Mouse (Mus musculus): ENCODE measurements around the gene Pea15a.

Pea15a gene

GRCm38 (mm10) chr1:172180881-172181280, 25.7 kb downstream of the Pea15a start:
- DNase-seq (ENCODE audit: low read depth in 1 of 2, low spot score in 2 of 2): no peak

- no peak for DNase-seq (ENCODE audit: low read depth in 1 of 2, low spot score in 2 of 2)
Observed at GRCm38 (mm10) chr1:172179102-172179501, 27.5 kb downstream of the Pea15a start.

- no peak for DNase-seq (ENCODE audit: low read depth in 1 of 2, low spot score in 2 of 2)
Observed at GRCm38 (mm10) chr1:172177791-172178190, 28.8 kb downstream of the Pea15a start.

GRCm38 (mm10) chr1:172173181-172173580, 33.4 kb downstream of the Pea15a start:
- no peak for DNase-seq (ENCODE audit: low read depth in 1 of 2, low spot score in 2 of 2)

GRCm38 (mm10) chr1:172172381-172172780, 34.2 kb downstream of the Pea15a start:
- DNase-seq (ENCODE audit: low read depth in 1 of 2, low spot score in 2 of 2): no peak

- no peak for DNase-seq (ENCODE audit: low read depth in 1 of 2, low spot score in 2 of 2)
Observed at GRCm38 (mm10) chr1:172169809-172170208, 36.8 kb downstream of the Pea15a start.

GRCm38 (mm10) chr1:172167911-172168310, 38.7 kb downstream of the Pea15a start:
- DNase-seq (ENCODE audit: low read depth in 1 of 2, low spot score in 2 of 2): no peak

GRCm38 (mm10) chr1:172162959-172163358, 43.6 kb downstream of the Pea15a start:
- DNase-seq (ENCODE audit: low read depth in 1 of 2, low spot score in 2 of 2): no peak

GRCm38 (mm10) chr1:172162009-172162408, 44.6 kb downstream of the Pea15a start:
- DNase-seq (ENCODE audit: low read depth in 1 of 2, low spot score in 2 of 2): no peak

GRCm38 (mm10) chr1:172160508-172160907, 46.1 kb downstream of the Pea15a start:
- DNase-seq (ENCODE audit: low read depth in 1 of 2, low spot score in 2 of 2): no peak

- DNase-seq (ENCODE audit: low read depth in 1 of 2, low spot score in 2 of 2): no peak
Observed at GRCm38 (mm10) chr1:172159970-172160369, 46.6 kb downstream of the Pea15a start.

- DNase-seq (ENCODE audit: low read depth in 1 of 2, low spot score in 2 of 2): no peak
Observed at GRCm38 (mm10) chr1:172155518-172155917, 51.1 kb downstream of the Pea15a start.

GRCm38 (mm10) chr1:172154536-172154935, 52.1 kb downstream of the Pea15a start:
- no peak for DNase-seq (ENCODE audit: low read depth in 1 of 2, low spot score in 2 of 2)

GRCm38 (mm10) chr1:172148955-172149815, 57.4 kb downstream of the Pea15a start:
- no peak for DNase-seq (ENCODE audit: low read depth in 1 of 2, low spot score in 2 of 2)

GRCm38 (mm10) chr1:172148279-172148954, 58.2 kb downstream of the Pea15a start:
- DNase-seq (ENCODE audit: low read depth in 1 of 2, low spot score in 2 of 2): peak in 1 of 2 experiments; percentile 39

- peak; percentile 94 to 96 for DNase-seq (ENCODE audit: low read depth in 1 of 2, low spot score in 2 of 2)
Observed at GRCm38 (mm10) chr1:172147835-172148278, 58.7 kb downstream of the Pea15a start, which contains the start of gene Dcaf8. TSS of gene Dcaf8 (plus strand) at chr1:172148084.

Data from monocyte, adult 2 months (primary cell).